Mouse (Mus musculus): Measurements from ENCODE around the gene Pecr. TPM values are rescaled to one million over a fixed set of nuclear protein-coding genes. Genes with fewer than 3 reads are reported as not detected.
"Not testable (repeated sequence)": the region's sequence is repeated elsewhere in the genome, so short reads cannot be mapped to it uniquely, and the experiment has no call there.

Pecr gene
- polyA plus RNA-seq, 1 experiment from 2014 or later: 30.1 TPM

GRCm38 (mm10) chr1:72232592-72232991 is 51.5 kb downstream of the Pecr start:
- H3K4me2 ChIP-seq; H3K36me3 ChIP-seq; H3K27ac ChIP-seq; ATAC-seq (ENCODE audit: insufficient number of reproducible peaks, insufficient read depth, low FRiP score, low TSS enrichment, low read depth); H3K9ac ChIP-seq (replicated peaks); H3K4me1 ChIP-seq (replicated peaks); H3K4me3 ChIP-seq (replicated peaks); H3K9me3 ChIP-seq: not testable (repeated sequence)
- H3K27me3 ChIP-seq: peaks cover 14% of the 10 kb centered on the region
- WGBS: 76% methylated on average over 10 of the region's 10 CpGs

- no peak overlapping the region for H3K27ac ChIP-seq
- H3K4me1 ChIP-seq (replicated peaks): 0 out of 2 replicates have a peak, but pooled peaks cover 3% of the 10 kb centered on the region
- H3K9me3 ChIP-seq: no peaks in the 10 kb centered on the region
- H3K36me3 ChIP-seq: no peaks in the 10 kb centered on the region
- peaks cover 17% of the 10 kb centered on the region for H3K27me3 ChIP-seq
- no peak for ATAC-seq (ENCODE audit: insufficient number of reproducible peaks, insufficient read depth, low FRiP score, low TSS enrichment, low read depth)
- 37% methylated on average over 3 of the region's 3 CpGs for WGBS
- H3K4me2 ChIP-seq: no peak overlapping the region
- H3K9ac ChIP-seq (replicated peaks): no peak overlapping the region
- H3K4me3 ChIP-seq (replicated peaks): no peak overlapping the region
Measured at GRCm38 (mm10) chr1:72228974-72229373, 55.1 kb downstream of the Pecr start.

DNA sequence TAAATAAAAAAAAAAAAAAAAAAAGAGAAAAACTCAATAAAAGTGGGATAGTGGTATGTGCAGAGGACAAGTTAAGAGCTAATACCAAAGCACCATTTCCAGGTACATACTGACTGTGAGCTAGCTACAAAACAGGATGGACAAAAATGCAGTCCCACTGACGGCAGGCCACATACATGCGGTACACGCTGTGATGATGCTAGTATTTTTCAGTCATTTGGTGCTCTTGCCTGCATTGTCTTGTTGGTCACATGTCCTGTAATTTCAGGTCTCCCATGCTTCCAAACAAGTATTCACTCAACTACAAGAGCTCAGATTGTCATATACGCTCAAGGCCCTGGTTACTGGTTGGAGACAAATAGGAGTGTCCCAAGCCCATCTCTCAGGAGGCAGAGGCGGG is 56.6 kb downstream of the Pecr start:
- H3K27me3 ChIP-seq: peaks cover 28% of the 10 kb centered on the region

GRCm38 (mm10) chr1:72226887-72227481 is 57.1 kb downstream of the Pecr start:
- Histone ChIP-seq H3K27ac (no peak overlapping the region), H3K4me1 (replicated peaks) (0 out of 2 replicates have a peak, but pooled peaks cover 3% of the 10 kb centered on the region), H3K27me3 (peaks cover 28% of the 10 kb centered on the region), H3K9me3 (no peaks in the 10 kb centered on the region), H3K4me2 (no peak overlapping the region), H3K9ac (replicated peaks) (no peak overlapping the region), H3K4me3 (replicated peaks) (no peak overlapping the region), H3K36me3 (no peaks in the 10 kb centered on the region)
- WGBS: 31% methylated on average over 4 of the region's 4 CpGs
- ATAC-seq (ENCODE audit: insufficient number of reproducible peaks, insufficient read depth, low FRiP score, low TSS enrichment, low read depth): no peak

More for the DNA sequence above, 56.6 kb downstream of the Pecr start:
- no peak for ATAC-seq (ENCODE audit: insufficient number of reproducible peaks, insufficient read depth, low FRiP score, low TSS enrichment, low read depth)
- Histone ChIP-seq H3K36me3 (no peaks in the 10 kb centered on the region), H3K27ac (no peak overlapping the region), H3K4me2 (no peak overlapping the region), H3K9ac (replicated peaks) (no peak overlapping the region), H3K4me1 (replicated peaks) (0 out of 2 replicates have a peak, but pooled peaks cover 3% of the 10 kb centered on the region), H3K4me3 (replicated peaks) (no peak overlapping the region), H3K9me3 (no peaks in the 10 kb centered on the region)
- WGBS: 91% methylated on average over 5 of the region's 5 CpGs

GRCm38 (mm10) chr1:72226172-72226886 is 57.8 kb downstream of the Pecr start:
- Histone ChIP-seq H3K27ac (no peak overlapping the region), H3K36me3 (no peaks in the 10 kb centered on the region), H3K9ac (replicated peaks) (no peak overlapping the region), H3K4me3 (replicated peaks) (no peak overlapping the region), H3K4me1 (replicated peaks) (0 out of 2 replicates have a peak, but pooled peaks cover 3% of the 10 kb centered on the region), H3K9me3 (no peaks in the 10 kb centered on the region), H3K4me2 (peak overlapping the region; percentile 63; the same call in 1 of the 2 replicates), H3K27me3 (peaks cover 28% of the 10 kb centered on the region)
- under 1% methylated on average over 10 of the region's 18 CpGs for WGBS
- ATAC-seq (ENCODE audit: insufficient number of reproducible peaks, insufficient read depth, low FRiP score, low TSS enrichment, low read depth): peak; percentile 84

DNA sequence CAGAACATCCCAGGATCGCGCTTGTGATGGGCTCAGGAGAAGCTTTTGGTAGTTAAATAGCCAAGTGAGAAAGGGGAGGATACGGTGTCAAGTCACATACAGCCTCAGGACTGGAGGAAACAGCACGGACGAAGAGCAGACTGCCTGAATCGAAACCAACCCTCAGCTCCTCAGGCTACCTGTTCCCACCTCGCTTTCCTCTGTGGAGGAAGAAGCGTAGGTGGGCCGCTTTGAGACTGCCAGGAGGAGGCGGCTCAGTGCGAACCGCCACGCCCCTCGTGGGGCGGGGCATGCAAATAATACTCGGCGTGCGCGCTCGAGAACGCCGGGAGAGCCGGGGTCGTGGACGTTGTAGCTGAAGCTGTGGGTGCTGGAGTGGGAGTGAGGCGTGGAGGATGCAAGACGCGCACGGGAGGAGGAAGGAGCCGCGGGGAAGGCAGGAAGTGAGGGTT is 58.4 kb downstream of the Pecr start:
- not testable (repeated sequence) for H3K4me1 ChIP-seq (replicated peaks); H3K36me3 ChIP-seq; H3K9me3 ChIP-seq
- ATAC-seq (ENCODE audit: insufficient number of reproducible peaks, insufficient read depth, low FRiP score, low TSS enrichment, low read depth): peak; percentile 84
- H3K4me3 ChIP-seq (replicated peaks): peak overlapping the region; percentile 40
- peak overlapping the region; percentile 40; the same call in 1 of the 2 replicates for H3K9ac ChIP-seq (replicated peaks)
- peak overlapping the region; percentile 63 for H3K4me2 ChIP-seq
- peaks cover 28% of the 10 kb centered on the region for H3K27me3 ChIP-seq
- peak overlapping the region; percentile 7; the same call in 1 of the 2 replicates for H3K27ac ChIP-seq
- under 1% methylated on average over 25 of the region's 31 CpGs for WGBS

DNA sequence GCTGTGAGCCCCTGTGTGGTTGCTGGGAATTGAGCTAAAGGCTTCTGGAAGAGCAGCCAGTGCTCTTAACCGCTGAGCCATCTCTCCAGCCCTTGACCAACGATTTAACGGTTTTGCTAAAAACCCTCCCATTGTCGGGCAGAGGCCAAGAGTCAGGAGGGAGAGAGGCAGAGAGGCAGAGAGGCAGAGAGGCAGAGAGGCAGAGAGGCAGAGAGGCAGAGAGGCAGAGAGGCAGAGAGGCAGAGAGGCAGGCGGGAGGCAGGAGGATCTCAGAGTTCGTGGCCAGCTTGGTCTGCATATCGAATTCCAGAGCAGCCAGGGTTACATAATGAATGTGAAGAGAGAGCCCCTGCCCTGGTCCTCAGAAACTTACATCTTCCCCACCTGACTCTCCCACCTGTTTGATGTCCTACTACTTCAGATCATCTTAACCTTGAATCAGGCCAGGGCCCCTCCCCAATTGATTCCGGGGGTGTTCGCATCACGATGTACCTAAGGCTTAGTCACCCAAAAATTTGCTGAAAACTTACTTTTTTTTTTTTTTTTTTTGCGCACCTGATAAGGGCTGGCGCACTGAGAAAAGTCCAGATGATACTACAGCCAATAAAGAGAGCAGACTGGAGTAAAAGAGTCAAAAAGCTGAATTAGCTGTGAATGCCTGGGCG is 58.9 kb downstream of the Pecr start:
- Histone ChIP-seq H3K4me2 (peak overlapping the region; percentile 63), H3K9ac (replicated peaks) (peak overlapping the region; percentile 40; the same call in 1 of the 2 replicates), H3K4me3 (replicated peaks) (peak overlapping the region; percentile 40), H3K27ac (no peak overlapping the region), H3K4me1 (replicated peaks) (0 out of 2 replicates have a peak, but pooled peaks cover 3% of the 10 kb centered on the region), H3K27me3 (peaks cover 28% of the 10 kb centered on the region), H3K9me3 (no peaks in the 10 kb centered on the region), H3K36me3 (no peaks in the 10 kb centered on the region)
- ATAC-seq (ENCODE audit: insufficient number of reproducible peaks, insufficient read depth, low FRiP score, low TSS enrichment, low read depth): no peak
- WGBS: 8% methylated on average over 13 of the region's 13 CpGs

DNA sequence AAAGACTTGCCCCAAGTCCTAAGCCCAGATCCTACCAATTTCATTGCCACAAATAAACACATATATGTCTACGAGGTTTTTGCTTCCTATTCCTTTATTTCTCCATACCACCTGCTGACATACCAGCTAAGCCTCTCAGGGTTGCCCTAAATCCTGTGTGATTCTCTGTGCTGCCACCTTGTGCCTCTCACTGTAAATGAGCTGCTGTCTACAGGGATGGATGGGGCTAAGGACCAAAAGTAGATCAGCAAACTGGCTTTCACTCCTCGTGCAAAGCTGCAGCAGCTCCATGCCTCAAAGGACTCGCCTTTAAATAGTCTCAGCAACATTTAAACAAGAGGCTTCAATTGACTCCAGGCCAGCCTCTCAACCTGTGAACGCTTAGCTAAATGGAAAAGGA is 64.1 kb downstream of the Pecr start:
- Histone ChIP-seq H3K4me2 (no peak overlapping the region), H3K4me3 (replicated peaks) (no peak overlapping the region), H3K27me3 (peaks cover 20% of the 10 kb centered on the region), H3K9ac (replicated peaks) (no peak overlapping the region), H3K9me3 (no peaks in the 10 kb centered on the region), H3K27ac (no peak overlapping the region), H3K4me1 (replicated peaks) (no peaks in the 10 kb centered on the region), H3K36me3 (no peaks in the 10 kb centered on the region)
- ATAC-seq (ENCODE audit: insufficient number of reproducible peaks, insufficient read depth, low FRiP score, low TSS enrichment, low read depth): no peak
- 18% methylated on average over 4 of the region's 4 CpGs for WGBS

DNA sequence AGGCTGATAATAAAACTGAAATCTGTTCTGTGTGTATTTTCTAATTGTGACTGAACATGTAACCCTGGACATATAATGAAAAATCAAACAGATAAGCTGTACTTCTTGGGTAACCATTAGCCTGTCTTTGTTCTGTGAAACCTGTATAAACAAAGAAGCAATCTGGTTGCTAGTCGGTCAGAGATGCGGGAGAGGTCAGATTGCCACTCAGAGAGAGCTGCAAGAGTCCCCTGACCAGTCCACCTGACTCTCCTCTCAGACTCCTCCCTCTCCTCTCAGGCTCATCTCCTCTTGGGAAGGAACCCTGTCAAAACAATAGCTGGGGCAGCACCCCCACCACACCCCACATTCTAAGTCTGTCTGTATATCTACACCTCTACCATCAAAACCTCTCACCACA is 65.0 kb downstream of the Pecr start:
- H3K9ac ChIP-seq (replicated peaks): no peak overlapping the region
- peaks cover 12% of the 10 kb centered on the region for H3K27me3 ChIP-seq
- H3K4me1 ChIP-seq (replicated peaks): no peaks in the 10 kb centered on the region
- H3K4me2 ChIP-seq: no peak overlapping the region
- 26% methylated on average over 2 of the region's 2 CpGs for WGBS
- no peak overlapping the region for H3K27ac ChIP-seq
- no peaks in the 10 kb centered on the region for H3K9me3 ChIP-seq
- H3K4me3 ChIP-seq (replicated peaks): no peak overlapping the region
- ATAC-seq (ENCODE audit: insufficient number of reproducible peaks, insufficient read depth, low FRiP score, low TSS enrichment, low read depth): no peak
- H3K36me3 ChIP-seq: no peaks in the 10 kb centered on the region

DNA sequence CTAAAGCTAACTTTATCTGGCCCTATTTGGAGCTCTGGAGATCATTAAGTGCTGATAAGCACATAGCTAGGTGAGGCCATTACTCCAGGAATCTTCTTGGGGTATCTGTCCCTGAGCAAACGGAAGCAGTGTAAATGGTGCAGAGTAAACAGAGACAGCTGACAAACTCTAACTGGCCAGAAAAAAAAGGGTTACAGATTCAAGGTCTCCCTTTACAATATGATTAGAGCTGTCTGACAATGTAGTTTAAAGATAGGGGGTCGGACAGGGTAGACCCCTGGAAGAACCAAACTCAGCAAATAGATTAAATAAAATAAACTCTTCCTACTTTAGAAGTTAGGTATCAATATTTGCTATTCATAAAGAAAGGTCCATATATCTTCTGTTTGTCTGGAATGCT is 65.5 kb downstream of the Pecr start:
- no peaks in the 10 kb centered on the region for H3K4me1 ChIP-seq (replicated peaks)
- H3K4me2 ChIP-seq: no peak overlapping the region
- H3K9ac ChIP-seq (replicated peaks): no peak overlapping the region
- no peak overlapping the region for H3K27ac ChIP-seq
- H3K36me3 ChIP-seq: no peaks in the 10 kb centered on the region
- no peak for ATAC-seq (ENCODE audit: insufficient number of reproducible peaks, insufficient read depth, low FRiP score, low TSS enrichment, low read depth)
- WGBS: 62% methylated on average over 2 of the region's 2 CpGs
- no peak overlapping the region for H3K4me3 ChIP-seq (replicated peaks)
- peaks cover 7% of the 10 kb centered on the region; the same call in 1 of the 2 replicates for H3K27me3 ChIP-seq
- H3K9me3 ChIP-seq: no peaks in the 10 kb centered on the region

DNA sequence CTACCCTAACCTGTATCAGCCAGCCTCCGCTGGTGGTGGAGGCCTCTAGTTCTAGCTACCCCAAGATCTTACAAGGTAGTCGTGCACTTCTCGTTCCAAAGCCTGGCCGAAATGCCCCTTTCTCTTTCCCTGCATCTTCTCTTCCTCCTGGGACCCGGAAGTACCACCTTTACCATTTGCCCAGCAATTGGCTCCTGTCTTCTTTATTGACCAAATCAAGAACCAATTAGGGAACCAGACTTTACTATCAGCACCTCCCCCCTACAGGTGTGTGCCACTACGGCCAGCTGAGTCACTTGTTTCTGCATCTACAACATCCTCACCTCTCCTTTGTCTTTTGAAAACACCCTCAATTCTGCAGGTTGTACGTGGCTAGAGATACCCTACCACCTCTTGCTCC is 67.4 kb downstream of the Pecr start:
- Histone ChIP-seq H3K36me3 (no peaks in the 10 kb centered on the region), H3K9ac (replicated peaks) (no peak overlapping the region), H3K27ac (no peak overlapping the region), H3K4me1 (replicated peaks) (0 out of 2 replicates have a peak, but pooled peaks cover 4% of the 10 kb centered on the region), H3K4me2 (no peak overlapping the region), H3K27me3 (peaks cover 1% of the 10 kb centered on the region; the same call in 1 of the 2 replicates), H3K9me3 (no peaks in the 10 kb centered on the region), H3K4me3 (replicated peaks) (no peak overlapping the region)
- ATAC-seq (ENCODE audit: insufficient number of reproducible peaks, insufficient read depth, low FRiP score, low TSS enrichment, low read depth): no peak
- 81% methylated on average over 7 of the region's 7 CpGs for WGBS

Data from limb, embryonic 12.5 days (tissue).